Mouse (Mus musculus) megakaryocyte, embryonic 14.5 days (primary cell): ENCODE measurements around the gene Myo1d.

ENCODE experiments used
- FLI1 ChIP-seq: IDR thresholded peaks from 2 replicates; pipeline ENCODE4 v1.6.1; 2012; ENCODE audit warnings: low read length, inconsistent platforms, mixed read lengths
- GATA1 ChIP-seq: IDR thresholded peaks from 3 replicates; pipeline ENCODE4 v1.6.1; 2012; ENCODE audit warnings: mixed read lengths, low read length, inconsistent platforms, borderline replicate concordance

- no peak for TF ChIP-seq GATA1
- TF ChIP-seq FLI1: no peak
These were observed 217.3 kb downstream of the Myo1d start for GRCm38 (mm10) chr11:80562479-80562878.
